Mouse (Mus musculus) natural killer cell, adult 2 months (primary cell): ENCODE results near the gene Sall4.

ENCODE experiments used
- DNase-seq, 2 experiments: peaks; one replicate each; pipeline ENCODE4 v3.0.0; 2022; ENCODE audit warnings: low spot score in 2 of 2

The Sall4 gene

GRCm38 (mm10) chr2:168767582-168767981, at the start of gene Sall4:
Gene Sall4 (minus strand): TSS chr2:168767943.
- DNase-seq = no peak

DNA sequence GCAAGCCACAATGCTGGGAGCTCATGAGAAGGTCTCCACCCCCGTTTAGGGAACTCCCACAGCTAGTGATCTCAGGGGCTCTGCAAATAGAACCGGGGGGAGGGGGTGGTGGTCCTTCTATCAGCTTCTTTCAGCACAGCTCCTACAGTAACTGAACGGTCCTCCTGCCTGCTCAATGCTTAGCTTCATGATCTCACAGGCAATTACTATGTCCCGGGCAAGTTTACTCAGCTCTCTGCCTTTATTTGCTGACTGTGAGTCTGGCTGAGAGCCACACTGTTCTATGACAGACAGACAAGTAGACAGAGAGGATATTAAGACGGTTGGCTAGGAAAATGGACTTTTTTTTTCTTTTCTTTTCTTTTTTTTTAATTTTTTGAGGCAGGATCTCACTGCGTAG, 45.5 kb upstream of the Sall4 start:
- DNase-seq = no peak

- no peak for DNase-seq
These were observed 42.2 kb upstream of the Sall4 start for GRCm38 (mm10) chr2:168809895-168810294.

DNA sequence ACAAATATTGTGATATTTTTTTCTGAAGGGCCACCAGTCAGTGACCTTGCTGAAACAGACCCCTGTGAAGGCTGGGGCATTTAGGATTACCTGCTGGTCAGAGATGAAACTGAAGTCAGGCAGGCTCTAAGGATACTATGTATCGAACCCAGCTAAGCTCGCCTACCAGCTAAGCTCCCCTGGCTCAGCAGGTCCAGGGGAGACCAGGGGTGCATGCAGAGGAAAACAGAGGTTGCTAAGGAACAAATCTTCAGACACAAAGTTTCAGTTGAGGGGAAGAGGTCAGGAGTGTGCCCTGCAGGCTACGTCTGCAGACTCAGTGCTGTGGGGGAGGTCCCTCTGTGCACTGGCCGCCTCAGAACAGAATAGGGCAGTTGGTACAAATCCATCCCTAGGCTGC, 39.9 kb upstream of the Sall4 start:
- DNase-seq = no peak

DNA sequence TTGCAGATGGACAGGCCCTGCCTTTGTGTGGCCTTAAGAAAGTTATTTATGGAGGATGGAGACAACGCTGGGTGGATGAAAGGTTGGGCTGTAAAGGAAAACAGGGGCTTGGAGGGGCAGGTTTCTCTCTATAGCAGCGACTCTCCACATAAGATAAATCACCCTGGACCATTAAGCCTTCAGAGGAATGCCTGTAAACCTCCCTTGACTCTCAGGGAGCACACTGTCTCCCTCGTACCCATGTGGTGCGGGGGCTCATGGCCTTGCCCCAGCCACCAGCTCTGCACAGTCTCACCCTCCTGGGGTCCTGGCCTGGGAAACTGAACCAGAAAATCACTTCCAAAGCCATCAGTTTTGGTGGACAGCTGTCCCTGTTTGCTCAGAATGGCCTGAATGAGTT, 36.1 kb upstream of the Sall4 start:
- DNase-seq = no peak

GRCm38 (mm10) chr2:168799326-168799725, 31.6 kb upstream of the Sall4 start:
- no peak for DNase-seq

GRCm38 (mm10) chr2:168798921-168799320, 31.2 kb upstream of the Sall4 start:
- no peak for DNase-seq

- no peak for DNase-seq
These were observed 23.5 kb upstream of the Sall4 start for GRCm38 (mm10) chr2:168791115-168791802.

GRCm38 (mm10) chr2:168786174-168786573, 18.4 kb upstream of the Sall4 start:
- no peak for DNase-seq

DNA sequence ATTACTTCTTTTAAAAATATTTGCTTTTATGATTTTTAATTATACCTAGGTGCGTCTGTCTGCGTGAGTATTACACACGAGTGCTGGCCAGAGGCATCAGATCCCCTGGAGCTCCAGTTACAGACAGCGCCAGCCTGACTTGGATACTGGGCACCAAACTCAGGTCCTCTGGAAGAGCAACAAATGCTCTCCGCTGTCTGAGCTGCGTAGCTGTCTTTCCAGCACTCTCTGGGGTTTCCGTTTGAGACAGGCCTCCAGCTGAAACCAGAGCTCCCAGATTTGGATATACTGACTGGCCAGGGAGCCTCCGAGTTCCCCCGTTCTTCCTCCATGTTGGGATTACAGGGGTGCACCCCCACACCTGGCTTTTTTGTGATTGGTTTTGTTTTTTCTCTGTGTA, 12.9 kb upstream of the Sall4 start:
- no peak for DNase-seq

DNA sequence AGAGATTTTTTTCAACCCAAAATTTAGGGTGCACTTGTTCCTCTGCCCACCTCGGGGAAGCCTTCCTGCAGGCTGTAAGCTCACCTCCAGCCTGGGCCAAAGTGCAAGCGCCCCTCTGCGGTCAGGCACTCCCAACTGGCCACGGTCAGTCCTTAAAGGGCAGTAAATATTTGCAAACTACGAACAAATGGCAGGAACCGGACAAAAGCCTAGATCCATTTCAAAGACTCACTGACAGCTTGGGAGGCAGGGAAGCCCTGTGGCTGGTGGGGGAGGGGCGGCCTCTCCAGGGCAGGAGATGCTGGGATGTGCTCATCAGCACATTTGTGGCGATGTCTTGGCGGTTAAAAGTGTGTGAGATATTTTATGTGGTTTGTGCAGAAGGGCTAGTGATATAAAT, 12.3 kb upstream of the Sall4 start:
- DNase-seq = no peak

GRCm38 (mm10) chr2:168777481-168777880, 9.7 kb upstream of the Sall4 start:
- DNase-seq = no peak

DNA sequence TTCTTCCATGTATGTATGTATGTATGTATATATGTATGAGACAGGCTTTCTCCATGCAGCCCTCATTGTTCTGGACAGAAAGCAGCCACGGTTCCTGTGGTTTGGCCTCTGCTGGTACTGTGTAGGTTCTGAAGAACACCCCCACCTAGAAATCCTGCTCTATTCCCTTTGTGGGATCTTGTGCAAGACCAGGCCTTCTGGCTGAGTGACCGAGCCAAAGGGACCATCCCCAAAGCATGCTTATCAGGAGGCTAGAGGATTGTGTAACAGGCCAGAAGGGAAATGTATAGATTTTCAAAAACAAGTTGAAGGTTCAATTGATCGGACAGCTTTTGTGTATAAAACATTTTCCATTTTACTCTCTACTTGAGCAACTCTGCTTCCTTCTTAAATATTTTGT, 8.5 kb upstream of the Sall4 start:
- no peak for DNase-seq

DNA sequence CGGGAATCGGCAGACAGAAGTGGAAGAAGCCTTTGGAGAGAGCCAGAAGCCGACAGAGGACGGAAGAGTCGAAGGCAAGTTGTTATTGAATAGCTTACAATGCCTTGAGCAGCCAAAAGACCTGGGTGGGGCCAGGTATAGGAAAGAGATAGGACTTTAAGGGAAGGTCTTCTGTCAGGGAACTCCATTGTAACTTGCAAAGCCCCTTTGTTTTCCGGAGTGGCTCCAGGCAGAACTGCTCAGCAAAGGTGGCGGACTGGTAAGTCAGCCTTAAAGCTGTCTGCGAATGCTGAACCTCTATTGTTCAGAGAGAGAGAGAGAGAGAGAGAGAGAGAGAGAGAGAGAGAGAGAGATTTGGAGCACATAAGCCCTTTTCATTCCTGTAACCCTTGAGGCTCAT, 1.5 kb upstream of the Sall4 start:
- no peak for DNase-seq

- no peak for DNase-seq
These were observed 993 bp downstream of the Sall4 start for GRCm38 (mm10) chr2:168766538-168767361.

GRCm38 (mm10) chr2:168765696-168766537, 1.8 kb downstream of the Sall4 start:
- DNase-seq = no peak

- DNase-seq = no peak
These were observed 2.6 kb downstream of the Sall4 start for GRCm38 (mm10) chr2:168765065-168765681.

DNA sequence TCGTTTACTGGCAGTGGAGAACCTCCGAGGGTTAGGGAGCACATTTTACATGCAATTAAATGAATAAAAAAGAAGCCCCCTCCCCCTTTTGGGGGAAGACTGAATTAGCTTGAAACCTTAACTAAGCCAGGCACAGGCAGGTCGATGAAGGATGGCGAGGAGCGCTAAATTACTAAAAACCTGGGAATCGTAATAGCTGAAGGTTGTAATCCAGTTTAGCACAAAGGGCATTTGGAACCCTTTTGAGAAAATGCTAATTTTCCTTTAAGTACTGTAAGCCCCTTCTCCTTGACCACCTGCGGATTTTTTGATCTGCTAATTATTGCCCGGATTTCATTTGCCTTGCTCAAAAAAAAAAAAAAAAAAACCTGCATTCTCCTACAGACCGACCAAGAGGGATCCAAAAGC, 3.3 kb downstream of the Sall4 start:
- no peak for DNase-seq

GRCm38 (mm10) chr2:168763785-168764184, 4.0 kb downstream of the Sall4 start:
- DNase-seq = no peak

DNA sequence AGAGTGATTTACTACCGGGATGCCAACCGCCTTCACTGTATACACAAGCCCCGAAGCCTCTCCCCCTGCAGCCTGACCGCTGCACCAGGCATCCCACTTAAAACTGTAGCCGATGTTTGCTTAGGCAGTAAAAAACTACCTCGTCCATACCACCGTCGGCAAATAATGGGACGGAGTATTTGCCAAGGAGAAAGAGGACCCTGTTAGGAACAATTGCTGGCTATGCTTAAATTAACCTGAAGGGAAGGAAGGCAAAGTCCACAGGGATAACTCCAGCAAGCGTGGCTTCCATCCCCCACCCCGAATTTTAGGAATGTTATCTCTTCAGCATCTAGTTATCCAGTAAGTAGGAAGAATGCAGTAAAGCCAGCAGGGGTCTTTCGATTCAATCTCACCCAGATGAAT, 5.3 kb downstream of the Sall4 start:
- no peak for DNase-seq

DNA sequence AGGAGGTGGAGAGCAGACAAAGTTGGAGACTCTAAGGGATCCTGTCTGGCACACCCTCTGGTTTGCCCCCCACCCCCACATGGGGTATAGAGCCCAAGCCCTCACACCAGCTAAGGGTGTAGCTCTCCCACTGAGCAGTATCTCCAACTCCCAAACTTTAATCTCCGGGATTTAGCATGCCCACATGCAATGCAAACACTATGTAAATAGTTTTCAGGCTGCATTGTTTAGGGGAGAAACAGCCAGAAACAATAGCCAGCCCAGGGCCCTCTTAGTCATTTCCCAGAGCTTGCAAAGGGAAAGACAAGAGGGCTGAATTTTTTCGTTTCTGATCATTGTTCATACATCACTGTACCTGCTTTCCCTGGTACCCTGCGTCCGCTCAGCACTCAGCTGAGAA, 5.8 kb downstream of the Sall4 start:
- DNase-seq = no peak

- DNase-seq = no peak
These were observed 6.6 kb downstream of the Sall4 start for GRCm38 (mm10) chr2:168761141-168761540.
